Mouse (Mus musculus) testis, adult 2 months (tissue): ENCODE measurements around the gene Caskin1.

Experiments used
- CTCF ChIP-seq: fragments of 200-500 bp; IDR thresholded peaks from 2 replicates; pipeline ENCODE4 v1.5.1; 2012; ENCODE audit warnings: low read depth, mild to moderate bottlenecking, inconsistent platforms, low read length, moderate library complexity; ENCODE audit not compliant: control insufficient read depth, insufficient read depth, insufficient replicate concordance
- POLR2A ChIP-seq: fragments of 200-500 bp; IDR thresholded peaks from 2 replicates; pipeline ENCODE4 v1.6.1; 2012; ENCODE audit warnings: low read depth, mild to moderate bottlenecking, inconsistent platforms, low read length, moderate library complexity; ENCODE audit not compliant: control insufficient read depth

DNA sequence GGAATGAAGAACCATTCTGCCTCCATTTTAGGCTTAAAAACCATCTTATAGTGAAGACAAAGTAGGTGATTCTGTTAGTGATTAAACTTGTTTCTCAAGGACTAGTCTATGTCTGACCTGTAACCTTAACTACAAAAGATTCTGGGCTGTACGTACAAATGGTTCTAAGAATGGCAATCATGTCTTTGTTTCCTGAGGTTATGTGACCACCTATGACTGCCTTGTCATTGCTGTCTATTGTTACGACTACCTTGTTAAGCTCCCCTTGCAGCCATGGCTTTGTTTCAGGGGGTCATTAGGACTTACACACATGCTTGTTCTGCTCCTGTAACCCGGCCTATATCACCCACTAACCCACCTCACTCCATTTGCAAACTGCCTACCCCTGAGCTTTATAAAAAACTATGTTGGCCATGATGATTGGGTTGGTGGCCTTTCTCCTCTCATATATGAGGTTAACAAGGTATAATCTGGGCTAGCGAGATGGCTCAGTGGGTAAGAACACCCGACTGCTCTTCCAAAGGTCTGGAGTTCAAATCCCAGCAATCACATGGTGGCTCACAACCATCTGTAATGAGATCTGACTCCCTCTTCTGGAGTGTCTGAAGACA is 19.7 kb upstream of the Caskin1 start:
- TF ChIP-seq POLR2A (no peak), CTCF (no peak)
